In the genomic region with DNA sequence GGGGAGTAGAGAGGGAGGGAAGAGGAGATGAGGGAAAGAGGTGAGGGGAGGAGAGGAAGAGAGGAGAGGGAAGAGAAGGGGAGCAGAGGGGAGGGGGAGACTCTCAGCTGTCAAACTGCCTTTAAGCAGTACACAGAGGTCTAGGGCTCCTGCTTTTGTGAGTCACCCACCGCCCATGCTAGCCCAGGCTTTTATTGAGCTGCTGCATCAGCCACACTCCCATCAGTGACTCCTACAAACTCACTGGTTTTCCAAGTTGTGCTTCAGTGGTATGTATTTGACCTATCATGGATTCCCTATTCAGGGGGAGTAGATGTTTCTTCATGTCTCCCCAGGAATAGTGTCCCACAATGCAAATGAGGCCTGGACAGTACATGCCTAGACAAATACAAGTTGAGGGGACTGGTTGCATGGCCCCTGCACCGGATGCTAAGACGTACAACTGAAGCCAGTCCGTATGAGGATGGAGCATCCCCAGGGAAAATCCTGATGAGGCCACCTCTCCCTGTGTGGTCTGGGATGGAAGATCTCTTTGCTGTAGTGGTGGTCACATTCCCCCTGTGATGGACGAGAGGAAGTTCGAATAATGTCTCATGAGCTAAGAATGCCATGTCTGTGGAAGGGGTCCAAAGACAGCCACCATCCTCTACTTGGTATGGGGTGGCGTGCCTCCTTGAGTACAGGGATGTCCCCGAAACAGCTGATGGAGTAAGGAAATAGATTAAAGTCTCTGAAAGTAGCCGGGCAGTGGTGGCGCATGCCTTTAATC, we compare ENCODE assay signal across 24 mouse cellular contexts. TPM values are rescaled to one million over a fixed set of nuclear protein-coding genes. Genes with fewer than 3 reads are reported as not detected.
"Had no signal": no experiment of that assay in that cellular context is flagged by ENCODE, and none has a peak within 500 bp of the region (broad histone marks: within the 10 kb centered on the region; RNA-seq: fewer than 3 reads in every experiment).

No protein-coding gene starts in this region.

- DNase-seq: lung, adult 18-20 months; lung, embryonic 14.5 days; lung, postnatal 10 days; lung, postnatal 4 days; midbrain, embryonic 14.5 days; retina, postnatal 1 day; right cerebral cortex, adult 18-20 months; right cerebral cortex, postnatal 25 days; right cerebral cortex, postnatal 4 days; spleen, adult 18-20 months; thymus, adult 2 months; thymus, postnatal 25 days; thymus, postnatal 4 days had no signal

- H3K27me3 ChIP-seq: midbrain, embryonic 12.5 days; neural tube, embryonic 13.5 days; neural tube, embryonic 15.5 days had no signal

- H3K9ac ChIP-seq: lung, embryonic 14.5 days; midbrain, embryonic 12.5 days; neural tube, embryonic 13.5 days; neural tube, embryonic 15.5 days had no signal

- ATAC-seq: midbrain, embryonic 16.5 days had no signal

- H3K4me3 ChIP-seq: midbrain, embryonic 10.5 days; midbrain, embryonic 12.5 days; myocyte; neural tube, embryonic 13.5 days; neural tube, embryonic 15.5 days had no signal

- H3K36me3 ChIP-seq: midbrain, embryonic 10.5 days; midbrain, embryonic 12.5 days; neural tube, embryonic 13.5 days; neural tube, embryonic 15.5 days had no signal

- H3K9me3 ChIP-seq: midbrain, embryonic 10.5 days; midbrain, embryonic 12.5 days; neural tube, embryonic 13.5 days; neural tube, embryonic 15.5 days had no signal

- H3K27ac ChIP-seq: midbrain, embryonic 10.5 days; midbrain, embryonic 12.5 days; neural tube, embryonic 13.5 days; neural tube, embryonic 15.5 days had no signal

- H3K4me2 ChIP-seq: lung, embryonic 14.5 days; midbrain, embryonic 12.5 days; neural tube, embryonic 13.5 days; neural tube, embryonic 15.5 days had no signal

RNA-seq across cellular contexts. Expression of a gene that starts 22.0 kb away (rescaled TPM):
- total RNA-seq: megakaryocyte, adult 5-6 weeks; megakaryocyte-erythroid progenitor cell, adult 5-6 weeks had no signal

RNA-seq across cellular contexts. Expression of a gene that starts 49.2 kb away (rescaled TPM):
- polyA plus RNA-seq: myocyte; small intestine, adult 2 months; testis, adult 2 months; urinary bladder, adult 2 months had no signal
